Mouse (Mus musculus) heart, embryonic 15.5 days (tissue): ENCODE measurements at regions not wholly inside any gene's neighbourhood (a gene's known extent, or its start where the extent isn't known, plus 50 kb on each side); places are given as distances from the start of the nearest gene placed in this dataset.

Experiments used
- ATAC-seq: fragments of 200-750 bp; cut with Nextera tagmentation; replicated peaks from 2 replicates; pipeline ENCODE4 v1.8.0; 2017; ENCODE audit warnings: low read depth, moderate TSS enrichment; ENCODE audit not compliant: insufficient number of reproducible peaks, insufficient read depth, low FRiP score
- H3K27ac ChIP-seq: fragments of 300-500 bp; sonication (generic); 2 replicates; pipeline ENCODE4 v1.5.1; 2015; ENCODE audit warnings: mild to moderate bottlenecking, inconsistent platforms
- H3K27me3 ChIP-seq: fragments of 300-500 bp; sonication (generic); 2 replicates; pipeline ENCODE4 v1.6.1; 2015; ENCODE audit warnings: inconsistent platforms
- H3K36me3 ChIP-seq: fragments of 300-500 bp; sonication (generic); 2 replicates; pipeline ENCODE4 v1.6.1; 2015; ENCODE audit warnings: mild to moderate bottlenecking, inconsistent platforms
- H3K4me1 ChIP-seq: fragments of 300-500 bp; sonication (generic); replicated peaks from 2 replicates; pipeline ENCODE4 v1.6.1; 2015; ENCODE audit warnings: inconsistent platforms
- H3K4me2 ChIP-seq: fragments of 300-500 bp; sonication (generic); 2 replicates; pipeline ENCODE4 v1.6.1; 2015; ENCODE audit warnings: inconsistent platforms, mild to moderate bottlenecking, moderate library complexity
- H3K4me3 ChIP-seq: fragments of 300-500 bp; sonication (generic); 2 replicates; pipeline ENCODE4 v1.5.1; 2015; ENCODE audit warnings: mild to moderate bottlenecking, inconsistent platforms
- H3K9ac ChIP-seq: fragments of 300-500 bp; sonication (generic); 2 replicates; pipeline ENCODE4 v1.6.1; 2015; ENCODE audit warnings: mild to moderate bottlenecking, inconsistent platforms
- H3K9me3 ChIP-seq: fragments of 300-500 bp; sonication (generic); replicated peaks from 2 replicates; pipeline ENCODE4 v1.6.1; 2016; ENCODE audit warnings: inconsistent platforms
- WGBS: fragments of 180-500 bp; shearing (Covaris S2); methylation state at CpG from one replicate; pipeline ENCODE4 v1.1.7; 2015; ENCODE audit warnings: mixed read lengths; 5-methylcytosine and 5-hydroxymethylcytosine counted together

DNA sequence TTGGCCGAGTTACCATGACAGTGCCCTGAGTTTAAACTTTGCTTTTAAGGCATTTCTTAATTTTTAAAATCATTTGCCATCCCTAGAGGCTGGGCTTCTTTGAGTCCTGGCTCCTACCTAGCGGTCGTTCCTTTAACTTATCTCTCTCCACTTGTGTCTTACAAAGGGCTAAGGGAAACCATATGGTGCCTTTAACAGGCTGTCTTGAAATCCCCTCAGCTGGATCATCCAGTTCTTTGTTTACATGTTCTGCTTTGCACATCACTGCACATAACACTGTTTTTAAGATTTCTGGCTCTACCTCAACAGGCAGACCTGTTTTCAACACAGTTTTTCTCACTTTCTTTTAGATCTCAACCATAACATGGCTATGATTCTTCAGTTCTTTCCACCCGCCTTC, 50.4 kb upstream of the Hspb3 start:
- H3K36me3 ChIP-seq = no peaks in the 10 kb centered on the region
- no peak overlapping the region for H3K9ac ChIP-seq
- no peak overlapping the region for H3K27ac ChIP-seq
- no peak for ATAC-seq
- no peaks in the 10 kb centered on the region for H3K4me1 ChIP-seq
- no peaks in the 10 kb centered on the region for H3K27me3 ChIP-seq
- no peak overlapping the region for H3K4me3 ChIP-seq
- 48% methylated on average over 4 of the region's 4 CpGs for WGBS
- H3K9me3 ChIP-seq = no peaks in the 10 kb centered on the region
- no peak overlapping the region for H3K4me2 ChIP-seq
